Mouse (Mus musculus) myocyte (in vitro differentiated cells): ENCODE data around the gene Sipa1l1.

Experiments used
- CEBPB ChIP-seq: IDR thresholded peaks from 2 replicates; pipeline ENCODE4 v1.6.1; 2011; ENCODE audit warnings: mild to moderate bottlenecking, moderate library complexity; ENCODE audit not compliant: poor library complexity, insufficient read depth, severe bottlenecking
- POLR2AphosphoS2 ChIP-seq: IDR thresholded peaks from one replicate; pipeline ENCODE4 v1.6.1; 2011; ENCODE audit warnings: low read depth, control low read depth; ENCODE audit not compliant: insufficient read length
- TCF12 ChIP-seq: IDR thresholded peaks from one replicate; pipeline ENCODE4 v1.6.1; 2011; ENCODE audit warnings: mild to moderate bottlenecking, control low read depth; ENCODE audit not compliant: poor library complexity, insufficient read depth, severe bottlenecking

- TF ChIP-seq POLR2AphosphoS2 (no peak), CEBPB (no peak), TCF12 (no peak)
Observed at GRCm38 (mm10) chr12:82233177-82233576, 64.1 kb downstream of the Sipa1l1 start.
